Mouse (Mus musculus) stomach, postnatal 0 days (tissue): ENCODE results near the gene Diaph3.

Experiments used
- CTCF ChIP-seq: IDR thresholded peaks from 2 replicates; pipeline ENCODE4 v1.5.1; 2016; ENCODE audit warnings: antibody characterized with exemption, low read depth, mild to moderate bottlenecking, moderate library complexity
- EP300 ChIP-seq: optimal IDR thresholded peaks from 2 replicates; pipeline ENCODE3; 2016; ENCODE audit warnings: antibody characterized with exemption

DNA sequence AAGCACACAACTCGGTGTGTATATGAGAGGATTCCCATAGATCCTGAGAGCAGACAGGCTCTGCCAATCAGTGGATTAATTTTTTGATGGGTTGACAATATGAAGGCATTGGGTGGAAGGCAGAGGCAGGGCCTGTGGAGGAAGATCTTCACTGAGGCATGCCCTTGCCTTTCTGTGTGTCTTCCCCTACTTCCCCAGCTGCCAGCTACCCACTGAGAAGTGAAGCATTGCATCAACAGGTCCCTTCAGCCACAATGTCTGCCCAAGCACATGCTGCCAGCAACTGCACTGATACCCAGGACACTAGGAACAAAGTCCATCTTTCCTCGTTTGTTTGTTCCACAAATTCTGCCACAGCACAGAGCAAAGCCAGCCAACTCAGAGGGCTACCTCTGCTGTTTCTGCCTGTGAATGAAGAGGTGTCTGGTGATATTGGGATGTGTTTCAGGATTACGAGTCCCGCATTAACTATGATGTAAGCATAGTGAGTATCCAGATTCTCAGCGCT, 413.4 kb downstream of the Diaph3 start:
- no peak for TF ChIP-seq CTCF
- TF ChIP-seq EP300: no peak
